Mouse (Mus musculus) lung, adult 2 months (tissue): ENCODE data around the gene Treml2.

Experiments used
- CTCF ChIP-seq: fragments of 200-500 bp; IDR thresholded peaks from 2 replicates; pipeline ENCODE4 v1.5.1; 2011; ENCODE audit warnings: mild to moderate bottlenecking, low read length, control low read depth; ENCODE audit not compliant: insufficient read depth
- POLR2A ChIP-seq: fragments of 200-500 bp; IDR thresholded peaks from 2 replicates; pipeline ENCODE4 v1.6.1; 2011; ENCODE audit warnings: low read depth, mild to moderate bottlenecking, control low read depth, low read length, borderline replicate concordance; ENCODE audit errors: extremely low read depth

DNA sequence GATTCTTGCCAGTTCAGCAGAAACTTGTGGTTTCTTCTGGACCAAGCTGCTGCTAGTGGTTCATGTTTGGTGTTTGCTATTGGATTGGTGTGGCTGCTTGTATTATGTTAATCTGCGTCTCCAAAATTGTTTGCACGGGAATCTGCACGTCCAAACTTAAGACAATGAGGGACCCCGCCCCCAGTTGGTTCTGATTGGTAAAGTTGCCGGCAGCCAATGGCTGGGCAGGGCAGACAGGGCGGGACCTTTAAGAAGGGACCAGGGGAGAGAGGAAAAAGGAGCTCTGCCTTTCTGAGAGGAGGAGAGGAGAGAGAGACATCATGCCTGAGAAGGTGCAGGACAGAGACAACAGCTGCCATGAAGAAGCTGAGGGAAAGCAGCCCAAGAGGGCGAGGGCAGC is 23.6 kb upstream of the Treml2 start:
- TF ChIP-seq CTCF: no peak
- no peak for TF ChIP-seq POLR2A
